Mouse (Mus musculus): Measurements from ENCODE around the gene Polr1a.

DNA sequence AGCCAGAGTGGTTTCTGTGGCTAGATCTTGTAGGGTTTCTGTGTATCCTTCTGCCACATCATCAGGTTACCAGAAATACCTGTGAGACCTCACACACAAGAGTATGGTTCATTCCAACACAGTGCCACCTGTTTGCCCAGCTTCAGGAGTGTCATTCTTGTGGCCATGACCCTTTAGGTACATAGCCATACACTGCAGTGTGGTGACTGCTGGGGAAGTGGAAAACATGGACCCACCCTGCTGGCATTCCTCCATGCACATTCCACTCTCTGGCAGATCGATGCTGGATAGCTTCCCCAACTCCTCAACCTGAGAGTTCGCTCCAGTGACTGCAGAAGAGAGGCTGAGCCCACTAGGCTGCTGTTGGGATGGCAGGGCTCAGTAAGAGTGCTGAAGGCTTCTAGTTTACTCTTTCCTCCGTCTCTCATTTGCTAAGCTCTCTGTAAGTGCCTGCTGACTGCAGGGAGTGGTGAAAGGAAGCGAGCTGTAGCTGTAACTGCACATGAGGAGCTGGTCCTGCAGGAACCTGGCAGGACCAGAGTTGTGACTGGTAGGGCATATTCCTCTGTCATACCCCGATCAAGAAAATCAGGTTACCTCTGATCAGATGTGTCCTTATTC lies 57.9 kb downstream of the Polr1a start:
- TF ChIP-seq CTCF (IDR thresholded peaks at IDR 0.05; ENCODE audit: low read depth, low read length) (no peak), POLR2A (IDR thresholded peaks at IDR 0.05; ENCODE audit: insufficient read depth, low read length) (no peak)

All from ES-Bruce4 (cell line).